Comparison of ENCODE assay signal across 9 mouse cellular contexts in the genomic region with DNA sequence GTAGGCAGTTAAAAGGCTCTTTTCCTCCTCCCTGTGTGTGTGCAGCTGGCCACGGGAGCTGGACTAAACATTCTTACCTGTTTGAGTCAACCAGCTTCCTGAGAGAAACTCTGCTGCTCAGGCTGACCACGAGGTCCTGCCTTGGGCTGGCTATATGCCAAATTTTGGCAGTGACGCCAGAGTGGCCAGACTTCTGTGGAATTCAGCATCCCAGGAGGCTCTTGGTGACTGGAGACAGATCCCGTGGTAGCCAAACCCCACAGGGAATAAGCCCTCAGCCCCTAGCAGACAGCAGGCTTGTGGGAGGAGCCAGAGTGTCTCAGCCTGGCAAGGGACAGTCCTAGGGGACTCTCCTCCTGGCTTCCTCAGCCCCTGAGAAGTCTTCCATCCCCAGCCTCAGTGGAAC. TPM values are rescaled to one million over a fixed set of nuclear protein-coding genes. Genes with fewer than 3 reads are reported as not detected.
DNase-seq lines count a peak whose midpoint lies in the region; ATAC-seq and TF ChIP-seq lines count a peak whose summit lies in the region.
"Had no signal": no experiment of that assay in that cellular context is flagged by ENCODE, and none has a peak within 500 bp of the region (broad histone marks: within the 10 kb centered on the region; RNA-seq: fewer than 3 reads in every experiment).

No protein-coding gene starts in this region.

- 32% methylated on average over 4 of the region's 4 CpGs for WGBS in limb, embryonic 11.5 days
- WGBS in limb, embryonic 10.5 days, result 52% methylated on average over 4 of the region's 4 CpGs
- 7% methylated on average over 4 of the region's 4 CpGs for WGBS in lung, adult 2 months

- no peaks in the 10 kb centered on the region for H3K36me3 ChIP-seq in limb, embryonic 11.5 days (ENCODE audit: control insufficient read depth, insufficient read depth, low read length)
- no peaks in the 10 kb centered on the region for H3K36me3 ChIP-seq in limb, embryonic 10.5 days

- DNase-seq in limb, embryonic 11.5 days (ENCODE audit: low spot score), result peak; percentile 26
- no peak for DNase-seq in limb, embryonic 10.5 days (ENCODE audit: low spot score)
- peak; percentile 54 to 56 for DNase-seq in cerebellum, postnatal 14 days
- peak; percentile 75 for DNase-seq in heart, postnatal 10 days
- DNase-seq in lung, adult 2 months, result peak; percentile 33
- peak; percentile 40 for DNase-seq in urinary bladder, postnatal 25 days (ENCODE audit: low spot score)
- DNase-seq in thymus, postnatal 0 days (ENCODE audit: low spot score), result no peak
- DNase-seq in left cerebral cortex, adult 2 months (ENCODE audit: extremely low spot score in 1 of 2, low spot score in 2 of 2), result no peak

- ATAC-seq in limb, embryonic 11.5 days (ENCODE audit: insufficient number of reproducible peaks, low FRiP score, low TSS enrichment, low read depth), result no peak

- H3K4me1 ChIP-seq in limb, embryonic 11.5 days (ENCODE audit: control insufficient read depth, insufficient read depth, low read length), result peaks cover 5% of the 10 kb centered on the region
- H3K4me1 ChIP-seq in limb, embryonic 10.5 days, result peaks cover 7% of the 10 kb centered on the region; the same call in 1 of the 2 replicates
- H3K4me1 ChIP-seq in lung, adult 2 months (ENCODE audit: control insufficient read depth, insufficient read depth, low read length), result no peaks in the 10 kb centered on the region

- H3K9ac ChIP-seq in limb, embryonic 11.5 days (ENCODE audit: low read length), result no peak overlapping the region

- H3K4me2 ChIP-seq in limb, embryonic 11.5 days (ENCODE audit: low read depth, severe bottlenecking), result no peak overlapping the region

- H3K27me3 ChIP-seq in limb, embryonic 11.5 days (ENCODE audit: control insufficient read depth, insufficient read depth, low read length), result no peaks in the 10 kb centered on the region
- no peaks in the 10 kb centered on the region for H3K27me3 ChIP-seq in limb, embryonic 10.5 days (ENCODE audit: low read depth, poor library complexity, severe bottlenecking)

- no peak overlapping the region for H3K4me3 ChIP-seq in limb, embryonic 11.5 days (ENCODE audit: low read depth, low read length)
- no peak overlapping the region for H3K4me3 ChIP-seq in limb, embryonic 10.5 days
- no peak overlapping the region for H3K4me3 ChIP-seq in lung, adult 2 months (replicated peaks; ENCODE audit: extremely low read depth, low read depth, low read length)
- no peak overlapping the region for H3K4me3 ChIP-seq in left cerebral cortex, adult 2 months

- H3K27ac ChIP-seq in limb, embryonic 11.5 days (replicated peaks; ENCODE audit: low read depth, low read length), result no peak overlapping the region
- no peak overlapping the region for H3K27ac ChIP-seq in limb, embryonic 10.5 days
- no peak overlapping the region for H3K27ac ChIP-seq in left cerebral cortex, adult 2 months

- intact Hi-C loops in heart, postnatal 10 days (cut with DNase I), result loop anchor here (5.0 kb wide), 2 partner anchors 75 to 90 kb away; partner anchors contain the start of gene Pparg
- intact Hi-C loops in left cerebral cortex, adult 2 months (cut with DNase I), result no loop called here

- no peaks in the 10 kb centered on the region for H3K9me3 ChIP-seq in limb, embryonic 11.5 days (ENCODE audit: control insufficient read depth, low read length)
- no peaks in the 10 kb centered on the region for H3K9me3 ChIP-seq in limb, embryonic 10.5 days (replicated peaks)

- TF ChIP-seq POLR2A in lung, adult 2 months (IDR thresholded peaks at IDR 0.05; ENCODE audit: borderline replicate concordance, extremely low read depth, low read depth, low read length), result no peak

- no peak for TF ChIP-seq CTCF in lung, adult 2 months (IDR thresholded peaks at IDR 0.05; ENCODE audit: insufficient read depth, low read length)
- no peak for TF ChIP-seq CTCF in left cerebral cortex, adult 2 months (IDR thresholded peaks at IDR 0.05)

RNA-seq across cellular contexts. Expression of gene Timp4, which starts 19.9 kb away (rescaled TPM):
- 0.14 and 0.31 TPM in 2 replicates for polyA plus RNA-seq in limb, embryonic 11.5 days (2014; fragmentation: Nextera tagmentation; extraction: Ambion mirVana)
- 0.15 TPM in 1 of 2 replicates, not detected in the other for polyA plus RNA-seq in limb, embryonic 10.5 days (2016; fragmentation: Nextera tagmentation; extraction: Ambion mirVana)
- 10 to 100 TPM in 1 of 2 experiments, 1 to 10 TPM in 1; 3.8 to 28.3 TPM for total RNA-seq in heart, postnatal 10 days (2021)
- 3.1 and 4.0 TPM in 2 replicates for polyA plus RNA-seq in lung, adult 2 months (2012; rRNA removed)
- polyA plus RNA-seq in thymus, postnatal 0 days (2015; fragmentation: Nextera tagmentation; extraction: Ambion mirVana), result 0.78 and 0.86 TPM in 2 replicates
- total RNA-seq in left cerebral cortex, adult 2 months (2021), result 10 to 100 TPM; 13.7 to 18.9 TPM

RNA-seq across cellular contexts. Expression of gene Gm17482, which starts 44.7 kb away (rescaled TPM):
- polyA plus RNA-seq in limb, embryonic 11.5 days (2014; fragmentation: Nextera tagmentation; extraction: Ambion mirVana), result not detected in 2 replicates
- not detected in 2 replicates for polyA plus RNA-seq in limb, embryonic 10.5 days (2016; fragmentation: Nextera tagmentation; extraction: Ambion mirVana)
- not detected for total RNA-seq in heart, postnatal 10 days (2021)
- not detected in 2 replicates for polyA plus RNA-seq in lung, adult 2 months (2012; rRNA removed)
- not detected in 2 replicates for polyA plus RNA-seq in thymus, postnatal 0 days (2015; fragmentation: Nextera tagmentation; extraction: Ambion mirVana)
- total RNA-seq in left cerebral cortex, adult 2 months (2021), result not detected
- polyA plus RNA-seq: spleen, adult 2 months had no signal

Comparison
In these comparisons a context has a peak if more than half of its experiments do, and no peak if none do; other contexts are left out.
1. DNase-seq: peak in limb, embryonic 11.5 days (single experiment), cerebellum, postnatal 14 days (2 of 2), heart, postnatal 10 days (2 of 2), lung, adult 2 months (single experiment) and urinary bladder, postnatal 25 days (single experiment); none in limb, embryonic 10.5 days (single experiment), thymus, postnatal 0 days (single experiment) and left cerebral cortex, adult 2 months (0 of 2).